8 mouse cellular contexts compared by ENCODE assay signal in genomic region chr11:60273273-60273805, GRCm38 (mm10). TPM values are rescaled to one million over a fixed set of nuclear protein-coding genes. Genes with fewer than 3 reads are reported as not detected.
DNase-seq lines count a peak whose midpoint lies in the region; ATAC-seq and TF ChIP-seq lines count a peak whose summit lies in the region.

No protein-coding gene starts in this region.

- H3K9ac ChIP-seq in heart, embryonic 11.5 days (ENCODE audit: low read depth, low read length), result no peak overlapping the region
- H3K9ac ChIP-seq in embryonic facial prominence, embryonic 14.5 days (ENCODE audit: low read depth, low read length), result no peak overlapping the region
- no peak overlapping the region for H3K9ac ChIP-seq in limb, embryonic 15.5 days

- intact Hi-C loops in heart, postnatal 14 days (cut with DNase I), result no loop called here
- intact Hi-C loops in gastrocnemius, postnatal 14 days (cut with DNase I; ENCODE audit: low total_unique reads), result no loop called here

- no peak for ATAC-seq in heart, embryonic 11.5 days (replicated peaks; ENCODE audit: insufficient number of reproducible peaks, low FRiP score, low TSS enrichment)
- peak; percentile 89 for ATAC-seq in embryonic facial prominence, embryonic 14.5 days (ENCODE audit: low read depth)
- peak; percentile 55; the same call in 1 of the 2 replicates for ATAC-seq in limb, embryonic 15.5 days (ENCODE audit: insufficient number of reproducible peaks, low FRiP score, low TSS enrichment, low read depth)

- H3K4me1 ChIP-seq in heart, embryonic 11.5 days (ENCODE audit: control insufficient read depth, insufficient read depth, low read length), result peaks cover 12% of the 10 kb centered on the region
- peaks cover 19% of the 10 kb centered on the region for H3K4me1 ChIP-seq in embryonic facial prominence, embryonic 14.5 days (ENCODE audit: control insufficient read depth, insufficient read depth, low read length)
- peaks cover 19% of the 10 kb centered on the region for H3K4me1 ChIP-seq in limb, embryonic 15.5 days

- H3K27ac ChIP-seq in heart, embryonic 11.5 days (ENCODE audit: low read depth, low read length), result peak overlapping the region; percentile 4
- H3K27ac ChIP-seq in embryonic facial prominence, embryonic 14.5 days (replicated peaks; ENCODE audit: low read depth, low read length), result peak overlapping the region; percentile 84
- peak overlapping the region; percentile 86 for H3K27ac ChIP-seq in limb, embryonic 15.5 days

- no peak overlapping the region for H3K4me3 ChIP-seq in heart, embryonic 11.5 days (ENCODE audit: low read depth, low read length)
- no peak overlapping the region for H3K4me3 ChIP-seq in C2C12 (ENCODE audit: insufficient read depth, poor library complexity, severe bottlenecking)
- H3K4me3 ChIP-seq in embryonic facial prominence, embryonic 14.5 days (ENCODE audit: low read depth, low read length), result no peak overlapping the region
- no peak overlapping the region for H3K4me3 ChIP-seq in limb, embryonic 15.5 days

- no peak for TF ChIP-seq CTCF in C2C12 (IDR thresholded peaks at IDR 0.05; ENCODE audit: control insufficient read depth, insufficient read depth, insufficient read length)

- no peak for DNase-seq in heart, postnatal 14 days
- DNase-seq in embryonic facial prominence, embryonic 14.5 days (ENCODE audit: low spot score), result peak; percentile 93
- DNase-seq in frontal cortex, adult 2 months (ENCODE audit: extremely low spot score in 1 of 2, low spot score in 1 of 2), result no peak
- no peak for DNase-seq in urinary bladder, postnatal 14 days (ENCODE audit: low spot score)
- DNase-seq in gastrocnemius, postnatal 14 days, result no peak

- no peaks in the 10 kb centered on the region for H3K36me3 ChIP-seq in heart, embryonic 11.5 days (ENCODE audit: control insufficient read depth, insufficient read depth, low read length)
- H3K36me3 ChIP-seq in C2C12 (ENCODE audit: control insufficient read depth, insufficient read depth), result peaks cover 16% of the 10 kb centered on the region
- H3K36me3 ChIP-seq in embryonic facial prominence, embryonic 14.5 days (ENCODE audit: control insufficient read depth, insufficient read depth, low read length), result peaks cover 9% of the 10 kb centered on the region; the same call in 1 of the 2 replicates
- H3K36me3 ChIP-seq in limb, embryonic 15.5 days, result peaks cover 9% of the 10 kb centered on the region; the same call in 1 of the 2 replicates

- H3K79me3 ChIP-seq in C2C12 (ENCODE audit: low read depth), result no peaks in the 10 kb centered on the region

- H3K4me2 ChIP-seq in heart, embryonic 11.5 days, result no peak overlapping the region
- H3K4me2 ChIP-seq in embryonic facial prominence, embryonic 14.5 days (ENCODE audit: low read depth, low read length), result peak overlapping the region; percentile 5; the same call in 1 of the 2 replicates
- no peak overlapping the region for H3K4me2 ChIP-seq in limb, embryonic 15.5 days

- 53% methylated on average over 5 of the region's 5 CpGs for WGBS in heart, embryonic 11.5 days (ENCODE audit: insufficient replicate concordance)
- 18% methylated on average over 5 of the region's 5 CpGs for WGBS in embryonic facial prominence, embryonic 14.5 days
- WGBS in limb, embryonic 15.5 days, result 23% methylated on average over 5 of the region's 5 CpGs

- no peaks in the 10 kb centered on the region for H3K27me3 ChIP-seq in heart, embryonic 11.5 days (ENCODE audit: control insufficient read depth, insufficient read depth, low read length)
- H3K27me3 ChIP-seq in C2C12 (ENCODE audit: control insufficient read depth, insufficient read depth, insufficient read length), result no peaks in the 10 kb centered on the region
- no peaks in the 10 kb centered on the region for H3K27me3 ChIP-seq in embryonic facial prominence, embryonic 14.5 days (replicated peaks; ENCODE audit: control insufficient read depth, insufficient read depth, low read length)
- H3K27me3 ChIP-seq in limb, embryonic 15.5 days, result no peaks in the 10 kb centered on the region

- no peaks in the 10 kb centered on the region for H3K9me3 ChIP-seq in heart, embryonic 11.5 days (replicated peaks; ENCODE audit: control insufficient read depth, low read length)
- H3K9me3 ChIP-seq in embryonic facial prominence, embryonic 14.5 days (ENCODE audit: control insufficient read depth, low read length), result no peaks in the 10 kb centered on the region
- H3K9me3 ChIP-seq in limb, embryonic 15.5 days, result no peaks in the 10 kb centered on the region

- no peak overlapping the region for H3ac ChIP-seq in C2C12 (ENCODE audit: control insufficient read depth, insufficient read length, low read depth)

- no peaks in the 10 kb centered on the region for H3K79me2 ChIP-seq in C2C12 (ENCODE audit: control insufficient read depth, insufficient read depth)

TF ChIP-seq in C2C12, 6 proteins besides CTCF, POLR2A, EP300 and RAD21:
- TF ChIP-seq MAX (IDR thresholded peaks at IDR 0.05) (peak; percentile 25), MYOG (IDR thresholded peaks at IDR 0.05; ENCODE audit: control insufficient read depth, extremely low read depth, insufficient read length) (no peak)

RNA-seq across cellular contexts. Expression of gene Srebf1, which starts 51.0 kb away (rescaled TPM):
- 39.0 and 41.0 TPM in 2 replicates for polyA plus RNA-seq in heart, embryonic 11.5 days (2014; fragmentation: Nextera tagmentation; extraction: Ambion mirVana)
- 10 to 100 TPM; 29.0 to 32.0 TPM for total RNA-seq in heart, postnatal 14 days (2021)
- polyA plus RNA-seq in C2C12 (2012; fragmentation: generic; extraction: Trizol), result 64.1 TPM
- polyA plus RNA-seq in embryonic facial prominence, embryonic 14.5 days (2014; fragmentation: Nextera tagmentation; extraction: Ambion mirVana), result 58.3 and 67.6 TPM in 2 replicates
- 66.5 and 70.3 TPM in 2 replicates for polyA plus RNA-seq in limb, embryonic 15.5 days (2015; fragmentation: Nextera tagmentation; extraction: Ambion mirVana)
- 63.2 and 78.3 TPM in 2 replicates for polyA plus RNA-seq in frontal cortex, adult 2 months (2012; rRNA removed)
- 10 to 100 TPM; 20.9 to 24.5 TPM for total RNA-seq in gastrocnemius, postnatal 14 days (2021)

Comparison
In these comparisons a context has a peak if more than half of its experiments do, and no peak if none do; other contexts are left out.
1. H3K27ac ChIP-seq: peak in every context shown above with its lines; median percentile 86 in limb, embryonic 15.5 days; 84 in embryonic facial prominence, embryonic 14.5 days; 4 in heart, embryonic 11.5 days.